Mouse (Mus musculus) right cerebral cortex, adult 18-20 months (tissue): ENCODE results near the gene Gm3033.
"Not testable (repeated sequence)": the region's sequence is repeated elsewhere in the genome, so short reads cannot be mapped to it uniquely, and the experiment has no call there.

Experiments
- DNase-seq: peaks from one replicate; pipeline ENCODE4 v3.0.0; 2022; ENCODE audit warnings: mixed read lengths

The Gm3033 gene

GRCm38 (mm10) chr14:3845945-3846344 is at the start of gene Gm3033:
Gene Gm3033, plus strand, starts transcription at chr14:3846245.
- DNase-seq: not testable (repeated sequence)

GRCm38 (mm10) chr14:3809774-3810173 is 36.3 kb upstream of the Gm3033 start, which contains the start of gene Gm3002:
Gene Gm3002, plus strand, starts transcription at chr14:3810074.
- DNase-seq: not testable (repeated sequence)

- DNase-seq: not testable (repeated sequence)
Observed at GRCm38 (mm10) chr14:3883872-3884271, 37.8 kb downstream of the Gm3033 start, which contains the start of gene Gm2916. Gene Gm2916, plus strand, starts transcription at chr14:3884172.
